27 mouse cellular contexts compared by ENCODE assay signal in genomic region chr14:68432111-68432510, GRCm38 (mm10).
DNase-seq lines count a peak whose midpoint lies in the region; ATAC-seq lines count a peak whose summit lies in the region.
"Had no signal": no experiment of that assay in that cellular context is flagged by ENCODE, and none has a peak within 500 bp of the region (broad histone marks: within the 10 kb centered on the region; RNA-seq: fewer than 3 reads in every experiment).

No protein-coding gene starts in this region.

- no peaks in the 10 kb centered on the region for H3K9me3 ChIP-seq in lung, embryonic 16.5 days (ENCODE audit: control insufficient read depth, low read length)
- H3K9me3 ChIP-seq: embryonic facial prominence, embryonic 12.5 days; embryonic facial prominence, embryonic 15.5 days; heart, embryonic 12.5 days; heart, embryonic 15.5 days; hindbrain, embryonic 10.5 days; hindbrain, embryonic 13.5 days had no signal

- 33% methylated on average over 2 of the region's 2 CpGs for WGBS in lung, embryonic 16.5 days

- no peak overlapping the region for H3K4me2 ChIP-seq in lung, embryonic 16.5 days (ENCODE audit: low read depth, low read length)
- H3K4me2 ChIP-seq: embryonic facial prominence, embryonic 12.5 days; embryonic facial prominence, embryonic 15.5 days; heart, embryonic 12.5 days; heart, embryonic 15.5 days; hindbrain, embryonic 13.5 days had no signal

- peak; percentile 68 for ATAC-seq in lung, embryonic 16.5 days (ENCODE audit: low read depth)
- ATAC-seq: activated CD4-positive, CD25-positive, alpha-beta regulatory T cell, adult 4 months; CD4-positive, CD25-positive, alpha-beta regulatory T cell, adult 4 months; forebrain, embryonic 14.5 days; forebrain, postnatal 0 days; hindbrain, embryonic 16.5 days had no signal

- no peak overlapping the region for H3K27ac ChIP-seq in lung, embryonic 16.5 days (ENCODE audit: low read length)
- H3K27ac ChIP-seq: embryonic facial prominence, embryonic 12.5 days; embryonic facial prominence, embryonic 15.5 days; gastrocnemius, adult 2 months; heart, embryonic 15.5 days; hindbrain, embryonic 10.5 days had no signal

- no peak overlapping the region for H3K9ac ChIP-seq in lung, embryonic 16.5 days (ENCODE audit: low read length)
- H3K9ac ChIP-seq: embryonic facial prominence, embryonic 12.5 days; embryonic facial prominence, embryonic 15.5 days; forebrain, postnatal 0 days; heart, embryonic 12.5 days; heart, embryonic 15.5 days; hindbrain, embryonic 13.5 days had no signal

- H3K4me3 ChIP-seq in lung, embryonic 16.5 days (ENCODE audit: low read length): no peak overlapping the region
- H3K4me3 ChIP-seq: embryonic facial prominence, embryonic 12.5 days; embryonic facial prominence, embryonic 15.5 days; gastrocnemius, adult 2 months; heart, embryonic 12.5 days; heart, embryonic 15.5 days; hindbrain, embryonic 10.5 days; hindbrain, embryonic 13.5 days had no signal

- 0 out of 2 replicates have a peak, but pooled peaks cover 4% of the 10 kb centered on the region for H3K4me1 ChIP-seq in lung, embryonic 16.5 days (replicated peaks; ENCODE audit: control insufficient read depth, insufficient read depth, low read length)
- H3K4me1 ChIP-seq: embryonic facial prominence, embryonic 12.5 days; embryonic facial prominence, embryonic 15.5 days; heart, embryonic 15.5 days; hindbrain, embryonic 10.5 days had no signal

- H3K27me3 ChIP-seq in lung, embryonic 16.5 days (ENCODE audit: control insufficient read depth, insufficient read depth, low read depth, low read length): no peaks in the 10 kb centered on the region
- H3K27me3 ChIP-seq: embryonic facial prominence, embryonic 12.5 days; embryonic facial prominence, embryonic 15.5 days; heart, embryonic 12.5 days; heart, embryonic 15.5 days; hindbrain, embryonic 13.5 days had no signal

- no peaks in the 10 kb centered on the region for H3K36me3 ChIP-seq in lung, embryonic 16.5 days (ENCODE audit: control insufficient read depth, insufficient read depth, low read length)
- H3K36me3 ChIP-seq: embryonic facial prominence, embryonic 12.5 days; embryonic facial prominence, embryonic 15.5 days; heart, embryonic 12.5 days; heart, embryonic 15.5 days; hindbrain, embryonic 10.5 days; hindbrain, embryonic 13.5 days had no signal

- peak; percentile 12 for DNase-seq in lung, postnatal 14 days
- DNase-seq in lung, postnatal 4 days: peak; percentile 9 to 29
- no peak for DNase-seq in left cerebral cortex, adult 8-10 months (ENCODE audit: low spot score in 2 of 2)
- no peak for DNase-seq in layer of hippocampus, postnatal 14 days (ENCODE audit: low spot score in 2 of 2)
- no peak for DNase-seq in cerebellum, adult 11-12 months
- DNase-seq: adrenal gland, adult 8-10 months; adrenal gland, postnatal 25 days; cerebellum, adult 2 months; cerebellum, adult 9-11 months; cerebellum, postnatal 25 days; forebrain, postnatal 0 days; gastrocnemius, adult 2 months; gastrocnemius, postnatal 14 days; heart, adult 18-20 months; heart, postnatal 10 days; heart, postnatal 36 days had no signal

Comparison
In these comparisons a context has a peak if more than half of its experiments do, and no peak if none do; other contexts are left out.
1. DNase-seq: peak in lung, postnatal 14 days (single experiment) and lung, postnatal 4 days (2 of 2); none in left cerebral cortex, adult 8-10 months (0 of 2), layer of hippocampus, postnatal 14 days (0 of 2) and cerebellum, adult 11-12 months (single experiment).